Mouse (Mus musculus): ENCODE data around the gene Glrp1.

DNA sequence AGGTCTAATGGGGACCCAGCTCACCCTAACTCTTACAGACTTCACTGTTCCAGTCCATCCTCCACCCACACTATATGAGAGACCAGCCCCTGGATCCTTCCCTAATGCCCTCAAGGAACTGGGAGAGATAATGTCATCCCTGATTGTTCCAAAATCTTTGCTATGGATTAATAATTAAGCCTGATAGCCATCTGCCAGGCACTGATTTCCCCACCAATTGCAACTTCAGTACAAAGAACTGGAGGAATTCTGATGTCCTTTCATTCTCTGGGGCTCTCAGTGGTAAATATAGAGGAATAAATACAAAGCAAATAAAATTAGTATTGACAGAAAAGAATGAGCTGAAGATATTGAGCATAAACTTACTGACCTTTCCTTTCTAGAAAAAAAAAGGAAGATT, 48.9 kb upstream of the Glrp1 start:
- TF ChIP-seq CTCF (IDR thresholded peaks at IDR 0.05; ENCODE audit: extremely low read depth, insufficient read depth, insufficient read length, insufficient replicate concordance) (no peak), POLR2A (IDR thresholded peaks at IDR 0.05; ENCODE audit: low read depth, low read length) (no peak)

Measured in spleen, adult 2 months (tissue).